Mouse (Mus musculus): ENCODE measurements around the gene Pdcd7. TPM values are rescaled to one million over a fixed set of nuclear protein-coding genes. Genes with fewer than 3 reads are reported as not detected.

The Pdcd7 gene
- polyA plus RNA-seq, 1 experiment from 2014 or later, result 3.4 TPM

- Histone ChIP-seq H3K4me3 (ENCODE audit: low read length) (no peak overlapping the region), H3K4me1 (ENCODE audit: control insufficient read depth, insufficient read depth, low read length) (no peaks in the 10 kb centered on the region; the same call in 1 of the 2 replicates), H3K9ac (ENCODE audit: low read depth, low read length) (no peak overlapping the region), H3K36me3 (ENCODE audit: control insufficient read depth, insufficient read depth, low read length) (no peaks in the 10 kb centered on the region; the same call in 1 of the 2 replicates), H3K27ac (ENCODE audit: low read length) (no peak overlapping the region), H3K27me3 (replicated peaks; ENCODE audit: control insufficient read depth, insufficient read depth, low read length) (no peaks in the 10 kb centered on the region), H3K9me3 (ENCODE audit: control insufficient read depth, low read length) (no peaks in the 10 kb centered on the region), H3K4me2 (ENCODE audit: low read depth, low read length) (no peak overlapping the region)
- WGBS, result 82% methylated on average over 7 of the region's 7 CpGs
- no peak for ATAC-seq
Measured at GRCm38 (mm10) chr9:65365721-65366120, 19.8 kb downstream of the Pdcd7 start.

GRCm38 (mm10) chr9:65371756-65372155, 25.9 kb downstream of the Pdcd7 start:
- H3K4me2 ChIP-seq (ENCODE audit: low read depth, low read length), result no peak overlapping the region
- H3K36me3 ChIP-seq (ENCODE audit: control insufficient read depth, insufficient read depth, low read length), result no peaks in the 10 kb centered on the region
- H3K27me3 ChIP-seq (replicated peaks; ENCODE audit: control insufficient read depth, insufficient read depth, low read length), result peaks cover 2% of the 10 kb centered on the region; the same call in 1 of the 2 replicates
- H3K4me3 ChIP-seq (ENCODE audit: low read length), result no peak overlapping the region
- ATAC-seq, result no peak
- no peaks in the 10 kb centered on the region for H3K4me1 ChIP-seq (ENCODE audit: control insufficient read depth, insufficient read depth, low read length)
- no peak overlapping the region for H3K9ac ChIP-seq (ENCODE audit: low read depth, low read length)
- no peak overlapping the region for H3K27ac ChIP-seq (ENCODE audit: low read length)
- 82% methylated on average over 24 of the region's 24 CpGs for WGBS
- H3K9me3 ChIP-seq (ENCODE audit: control insufficient read depth, low read length), result no peaks in the 10 kb centered on the region

GRCm38 (mm10) chr9:65372449-65372848, 26.5 kb downstream of the Pdcd7 start:
- Histone ChIP-seq H3K4me3 (ENCODE audit: low read length) (no peak overlapping the region), H3K36me3 (ENCODE audit: control insufficient read depth, insufficient read depth, low read length) (no peaks in the 10 kb centered on the region), H3K4me2 (ENCODE audit: low read depth, low read length) (no peak overlapping the region), H3K4me1 (ENCODE audit: control insufficient read depth, insufficient read depth, low read length) (no peaks in the 10 kb centered on the region), H3K27me3 (replicated peaks; ENCODE audit: control insufficient read depth, insufficient read depth, low read length) (peaks cover 4% of the 10 kb centered on the region; the same call in 1 of the 2 replicates), H3K9me3 (ENCODE audit: control insufficient read depth, low read length) (no peaks in the 10 kb centered on the region), H3K27ac (ENCODE audit: low read length) (no peak overlapping the region), H3K9ac (ENCODE audit: low read depth, low read length) (no peak overlapping the region)
- 69% methylated on average over 4 of the region's 4 CpGs for WGBS
- ATAC-seq, result no peak

DNA sequence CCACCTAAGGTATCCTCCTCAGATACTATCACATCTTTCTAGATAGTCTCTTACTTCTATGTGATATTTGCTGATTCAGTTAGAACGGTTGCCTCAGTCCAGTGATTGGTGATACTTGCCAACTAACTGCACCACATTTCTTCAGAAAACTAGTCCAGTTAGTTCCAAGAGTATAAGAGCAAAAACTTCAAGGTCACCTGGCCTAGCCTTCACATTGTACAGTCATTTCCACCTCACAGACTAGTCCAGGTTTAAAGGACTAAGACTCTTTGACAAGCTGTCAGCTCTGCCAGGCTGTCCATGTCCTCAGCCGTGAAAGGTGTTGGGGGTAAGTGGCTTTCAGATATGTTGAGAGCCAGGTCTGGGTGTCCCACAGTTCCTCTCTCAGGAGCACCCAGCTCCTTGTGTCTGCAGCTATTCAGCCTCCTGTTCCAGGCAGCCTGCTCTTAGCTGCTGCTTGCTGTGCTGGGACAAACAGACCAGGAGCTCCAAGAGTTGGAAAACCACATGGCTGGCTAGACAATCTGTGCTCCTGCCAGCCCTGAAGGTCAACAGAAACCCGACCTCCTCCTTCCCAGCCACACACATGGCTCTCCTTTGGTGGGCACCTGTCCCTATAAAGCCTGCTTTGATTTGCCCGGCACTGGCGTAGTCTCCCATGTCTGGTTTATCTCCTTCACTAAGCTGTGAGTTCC, 28.7 kb downstream of the Pdcd7 start:
- H3K4me1 ChIP-seq (ENCODE audit: control insufficient read depth, insufficient read depth, low read length), result no peaks in the 10 kb centered on the region
- H3K27ac ChIP-seq (ENCODE audit: low read length), result no peak overlapping the region
- peaks cover 10% of the 10 kb centered on the region; the same call in 1 of the 2 replicates for H3K27me3 ChIP-seq (replicated peaks; ENCODE audit: control insufficient read depth, insufficient read depth, low read length)
- no peak overlapping the region for H3K4me2 ChIP-seq (ENCODE audit: low read depth, low read length)
- no peaks in the 10 kb centered on the region for H3K36me3 ChIP-seq (ENCODE audit: control insufficient read depth, insufficient read depth, low read length)
- no peak overlapping the region for H3K4me3 ChIP-seq (ENCODE audit: low read length)
- H3K9ac ChIP-seq (ENCODE audit: low read depth, low read length), result no peak overlapping the region
- no peak for ATAC-seq
- WGBS, result 75% methylated on average over 5 of the region's 5 CpGs
- H3K9me3 ChIP-seq (ENCODE audit: control insufficient read depth, low read length), result no peaks in the 10 kb centered on the region

GRCm38 (mm10) chr9:65375163-65375934, 29.4 kb downstream of the Pdcd7 start:
- H3K36me3 ChIP-seq (ENCODE audit: control insufficient read depth, insufficient read depth, low read length), result no peaks in the 10 kb centered on the region
- H3K4me2 ChIP-seq (ENCODE audit: low read depth, low read length), result no peak overlapping the region
- H3K9me3 ChIP-seq (ENCODE audit: control insufficient read depth, low read length), result no peaks in the 10 kb centered on the region
- no peak for ATAC-seq
- no peak overlapping the region for H3K27ac ChIP-seq (ENCODE audit: low read length)
- no peaks in the 10 kb centered on the region for H3K4me1 ChIP-seq (ENCODE audit: control insufficient read depth, insufficient read depth, low read length)
- peaks cover 15% of the 10 kb centered on the region; the same call in 1 of the 2 replicates for H3K27me3 ChIP-seq (replicated peaks; ENCODE audit: control insufficient read depth, insufficient read depth, low read length)
- WGBS, result 84% methylated on average over 9 of the region's 9 CpGs
- no peak overlapping the region for H3K4me3 ChIP-seq (ENCODE audit: low read length)
- H3K9ac ChIP-seq (ENCODE audit: low read depth, low read length), result no peak overlapping the region

GRCm38 (mm10) chr9:65381017-65381590, 35.2 kb downstream of the Pdcd7 start:
- no peak overlapping the region for H3K4me2 ChIP-seq (ENCODE audit: low read depth, low read length)
- peaks cover 25% of the 10 kb centered on the region for H3K27me3 ChIP-seq (replicated peaks; ENCODE audit: control insufficient read depth, insufficient read depth, low read length)
- H3K27ac ChIP-seq (ENCODE audit: low read length), result no peak overlapping the region
- no peaks in the 10 kb centered on the region for H3K4me1 ChIP-seq (ENCODE audit: control insufficient read depth, insufficient read depth, low read length)
- no peak overlapping the region for H3K9ac ChIP-seq (ENCODE audit: low read depth, low read length)
- no peak for ATAC-seq
- WGBS, result 71% methylated on average over 4 of the region's 4 CpGs
- no peak overlapping the region for H3K4me3 ChIP-seq (ENCODE audit: low read length)
- no peaks in the 10 kb centered on the region for H3K9me3 ChIP-seq (ENCODE audit: control insufficient read depth, low read length)
- no peaks in the 10 kb centered on the region for H3K36me3 ChIP-seq (ENCODE audit: control insufficient read depth, insufficient read depth, low read length)

DNA sequence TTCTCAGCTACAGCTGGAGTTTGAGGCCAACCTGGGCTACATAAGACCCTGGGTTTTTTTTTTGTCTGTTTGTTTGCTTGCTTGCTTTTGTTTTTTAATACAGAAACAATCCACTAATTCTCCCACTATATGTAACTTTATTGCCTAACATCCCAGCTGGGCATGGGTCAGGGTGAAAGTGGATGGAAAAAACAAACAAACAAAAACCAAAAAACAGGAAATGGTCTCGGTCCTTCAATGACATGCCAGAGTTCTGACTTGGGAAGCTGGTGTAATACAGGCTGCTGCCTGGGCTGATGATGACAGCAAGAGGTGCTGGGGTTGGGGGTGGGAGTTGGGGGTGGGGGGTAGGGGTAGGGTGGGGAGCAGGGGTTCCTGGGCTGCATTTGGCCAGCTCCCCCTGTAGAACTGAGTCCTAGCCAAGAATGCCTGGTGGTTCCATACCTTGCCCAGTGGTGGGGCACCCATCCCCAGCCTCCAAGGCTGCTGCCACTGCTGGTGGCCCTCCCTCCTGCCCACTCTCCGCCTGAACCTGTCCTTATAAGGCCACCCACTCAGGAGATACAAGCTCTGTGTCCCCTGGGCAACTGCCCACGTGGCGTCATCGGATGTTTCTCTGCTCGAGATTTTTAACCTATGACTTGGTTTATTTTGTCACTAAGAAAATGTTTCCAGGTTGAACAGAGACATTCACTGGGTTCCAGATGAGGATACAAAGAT, 36.3 kb downstream of the Pdcd7 start:
- H3K9me3 ChIP-seq (ENCODE audit: control insufficient read depth, low read length), result no peaks in the 10 kb centered on the region
- no peak overlapping the region for H3K4me2 ChIP-seq (ENCODE audit: low read depth, low read length)
- no peak overlapping the region for H3K27ac ChIP-seq (ENCODE audit: low read length)
- no peaks in the 10 kb centered on the region for H3K36me3 ChIP-seq (ENCODE audit: control insufficient read depth, insufficient read depth, low read length)
- peaks cover 20% of the 10 kb centered on the region for H3K27me3 ChIP-seq (replicated peaks; ENCODE audit: control insufficient read depth, insufficient read depth, low read length)
- no peak overlapping the region for H3K4me3 ChIP-seq (ENCODE audit: low read length)
- 79% methylated on average over 6 of the region's 6 CpGs for WGBS
- H3K4me1 ChIP-seq (ENCODE audit: control insufficient read depth, insufficient read depth, low read length), result no peaks in the 10 kb centered on the region
- H3K9ac ChIP-seq (ENCODE audit: low read depth, low read length), result no peak overlapping the region
- no peak for ATAC-seq

DNA sequence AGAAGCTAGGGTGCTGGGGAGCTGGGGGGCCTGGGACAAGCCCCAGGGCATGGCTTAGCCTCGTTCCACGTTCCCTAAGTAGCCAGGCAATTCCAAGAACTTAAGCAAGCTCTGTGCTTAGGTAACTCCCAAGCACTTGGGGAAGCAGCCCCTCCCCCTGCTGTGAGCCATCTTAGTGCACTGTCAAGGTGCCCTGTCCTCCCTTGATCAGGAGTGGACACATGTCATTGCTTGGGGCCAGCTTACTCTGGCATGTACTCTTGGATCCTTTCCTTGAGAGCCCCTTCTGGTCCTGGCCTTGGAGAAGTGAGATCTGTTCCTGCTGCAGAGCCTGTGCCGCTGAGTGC, 36.8 kb downstream of the Pdcd7 start:
- no peak overlapping the region for H3K4me2 ChIP-seq (ENCODE audit: low read depth, low read length)
- H3K27me3 ChIP-seq (replicated peaks; ENCODE audit: control insufficient read depth, insufficient read depth, low read length), result peaks cover 24% of the 10 kb centered on the region
- no peak overlapping the region for H3K4me3 ChIP-seq (ENCODE audit: low read length)
- no peak overlapping the region for H3K9ac ChIP-seq (ENCODE audit: low read depth, low read length)
- H3K9me3 ChIP-seq (ENCODE audit: control insufficient read depth, low read length), result no peaks in the 10 kb centered on the region
- ATAC-seq, result no peak
- WGBS, result 53% methylated on average over 3 of the region's 3 CpGs
- H3K36me3 ChIP-seq (ENCODE audit: control insufficient read depth, insufficient read depth, low read length), result no peaks in the 10 kb centered on the region
- H3K4me1 ChIP-seq (ENCODE audit: control insufficient read depth, insufficient read depth, low read length), result no peaks in the 10 kb centered on the region
- no peak overlapping the region for H3K27ac ChIP-seq (ENCODE audit: low read length)

DNA sequence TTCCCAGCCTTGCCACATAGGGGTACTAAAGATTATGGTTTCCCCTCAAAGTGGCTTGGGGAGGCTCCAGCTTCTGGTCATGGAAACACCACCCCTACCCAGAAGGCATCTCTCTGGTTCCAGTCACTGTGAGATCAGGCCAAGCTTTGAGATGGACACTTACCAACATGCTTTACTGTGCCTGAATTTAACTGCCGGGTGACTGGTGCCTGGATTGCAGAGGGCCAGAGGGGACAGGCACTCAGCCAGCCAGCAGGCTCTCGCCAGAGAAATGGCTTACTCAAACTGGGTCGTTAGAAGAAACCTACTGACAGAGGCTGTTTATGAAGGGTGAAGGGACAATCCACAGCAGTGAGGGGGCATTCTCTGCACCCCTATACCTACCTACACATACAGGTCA, 38.4 kb downstream of the Pdcd7 start:
- H3K4me1 ChIP-seq (ENCODE audit: control insufficient read depth, insufficient read depth, low read length), result no peaks in the 10 kb centered on the region
- no peak overlapping the region for H3K27ac ChIP-seq (ENCODE audit: low read length)
- no peak overlapping the region for H3K9ac ChIP-seq (ENCODE audit: low read depth, low read length)
- ATAC-seq, result no peak
- WGBS, result 44% methylated on average over 3 of the region's 3 CpGs
- H3K27me3 ChIP-seq (replicated peaks; ENCODE audit: control insufficient read depth, insufficient read depth, low read length), result peaks cover 31% of the 10 kb centered on the region
- no peak overlapping the region for H3K4me2 ChIP-seq (ENCODE audit: low read depth, low read length)
- H3K36me3 ChIP-seq (ENCODE audit: control insufficient read depth, insufficient read depth, low read length), result no peaks in the 10 kb centered on the region
- no peak overlapping the region for H3K4me3 ChIP-seq (ENCODE audit: low read length)
- no peaks in the 10 kb centered on the region for H3K9me3 ChIP-seq (ENCODE audit: control insufficient read depth, low read length)

Data from intestine, embryonic 16.5 days (tissue).